Mouse (Mus musculus) forelimb bud, embryonic 11.5 days (tissue): Measurements from ENCODE around the gene Syce2.

ENCODE experiments used
- DNase-seq: peaks from one replicate; pipeline ENCODE4 v3.0.0-alpha.2; 2012; ENCODE audit warnings: low read depth, low spot score

Gene Syce2

GRCm38 (mm10) chr8:84928456-84929306, 56.8 kb downstream of the Syce2 start:
- peak; percentile 61 for DNase-seq

GRCm38 (mm10) chr8:84930582-84930981, 58.7 kb downstream of the Syce2 start:
- DNase-seq, result no peak

- DNase-seq, result no peak
Observed at GRCm38 (mm10) chr8:84933767-84934559, 62.1 kb downstream of the Syce2 start.

GRCm38 (mm10) chr8:84934860-84935259, 62.9 kb downstream of the Syce2 start:
- DNase-seq, result peak; percentile 76

GRCm38 (mm10) chr8:84935489-84935888, 63.6 kb downstream of the Syce2 start:
- no peak for DNase-seq

- DNase-seq, result no peak
Observed at GRCm38 (mm10) chr8:84936041-84936961, 64.4 kb downstream of the Syce2 start.

GRCm38 (mm10) chr8:84936962-84937546, 65.1 kb downstream of the Syce2 start, which contains the start of gene Mast1:
Mast1 (minus strand) TSS chr8:84937359.
- DNase-seq, result no peak
